Mouse (Mus musculus): ENCODE measurements around the gene Pmepa1. TPM values are rescaled to one million over a fixed set of nuclear protein-coding genes. Genes with fewer than 3 reads are reported as not detected.

Pmepa1 gene
- polyA plus RNA-seq, 1 experiment from 2014 or later, result 7.0 TPM

- H3K36me3 ChIP-seq (ENCODE audit: control insufficient read depth, insufficient read depth, low read length), result no peaks in the 10 kb centered on the region
- H3K9ac ChIP-seq (ENCODE audit: low read length), result no peak overlapping the region
- no peak for TF ChIP-seq CTCF (IDR thresholded peaks at IDR 0.05; ENCODE audit: low read depth)
- no peak for TF ChIP-seq EP300 (optimal IDR thresholded peaks at IDR 0.05)
- no peak overlapping the region for H3K4me3 ChIP-seq (ENCODE audit: low read depth, low read length)
- no peaks in the 10 kb centered on the region for H3K27me3 ChIP-seq (ENCODE audit: control insufficient read depth, insufficient read depth, low read length)
- no peak overlapping the region for H3K27ac ChIP-seq (replicated peaks)
- DNase-seq (ENCODE audit: low spot score) (no peak), ATAC-seq (ENCODE audit: low FRiP score, low TSS enrichment) (no peak)
- H3K4me1 ChIP-seq (replicated peaks; ENCODE audit: control insufficient read depth, insufficient read depth), result 0 out of 2 replicates have a peak, but pooled peaks cover 3% of the 10 kb centered on the region
- H3K4me2 ChIP-seq (replicated peaks; ENCODE audit: low read depth), result no peak overlapping the region
- WGBS, result 71% methylated on average over 8 of the region's 8 CpGs
- no peaks in the 10 kb centered on the region for H3K9me3 ChIP-seq (ENCODE audit: control insufficient read depth, low read length)
Observed at GRCm38 (mm10) chr2:173282191-173282590, 5.9 kb upstream of the Pmepa1 start.

- Histone ChIP-seq H3K9ac (ENCODE audit: low read length) (no peak overlapping the region), H3K9me3 (ENCODE audit: control insufficient read depth, low read length) (no peaks in the 10 kb centered on the region), H3K4me1 (replicated peaks; ENCODE audit: control insufficient read depth, insufficient read depth) (0 out of 2 replicates have a peak, but pooled peaks cover 3% of the 10 kb centered on the region), H3K36me3 (ENCODE audit: control insufficient read depth, insufficient read depth, low read length) (no peaks in the 10 kb centered on the region), H3K4me2 (replicated peaks; ENCODE audit: low read depth) (no peak overlapping the region), H3K27me3 (ENCODE audit: control insufficient read depth, insufficient read depth, low read length) (no peaks in the 10 kb centered on the region), H3K27ac (replicated peaks) (no peak overlapping the region), H3K4me3 (ENCODE audit: low read depth, low read length) (no peak overlapping the region)
- peak; percentile 52 for DNase-seq (ENCODE audit: low spot score)
- TF ChIP-seq CTCF (IDR thresholded peaks at IDR 0.05; ENCODE audit: low read depth) (no peak), EP300 (optimal IDR thresholded peaks at IDR 0.05) (no peak)
- 55% methylated on average over 9 of the region's 9 CpGs for WGBS
- ATAC-seq (ENCODE audit: low FRiP score, low TSS enrichment), result peak; percentile 67
Observed at GRCm38 (mm10) chr2:173281021-173281937, 4.9 kb upstream of the Pmepa1 start.

- no peak for ATAC-seq (ENCODE audit: low FRiP score, low TSS enrichment)
- WGBS, result 78% methylated on average over 16 of the region's 16 CpGs
- H3K9ac ChIP-seq (ENCODE audit: low read length), result no peak overlapping the region
- 0 out of 2 replicates have a peak, but pooled peaks cover 3% of the 10 kb centered on the region for H3K4me1 ChIP-seq (replicated peaks; ENCODE audit: control insufficient read depth, insufficient read depth)
- H3K9me3 ChIP-seq (ENCODE audit: control insufficient read depth, low read length), result no peaks in the 10 kb centered on the region
- no peak overlapping the region for H3K4me3 ChIP-seq (ENCODE audit: low read depth, low read length)
- H3K4me2 ChIP-seq (replicated peaks; ENCODE audit: low read depth), result no peak overlapping the region
- no peaks in the 10 kb centered on the region for H3K36me3 ChIP-seq (ENCODE audit: control insufficient read depth, insufficient read depth, low read length)
- H3K27ac ChIP-seq (replicated peaks), result no peak overlapping the region
- no peaks in the 10 kb centered on the region for H3K27me3 ChIP-seq (ENCODE audit: control insufficient read depth, insufficient read depth, low read length)
- TF ChIP-seq EP300 (optimal IDR thresholded peaks at IDR 0.05), result no peak
- peak; percentile 64 for TF ChIP-seq CTCF (IDR thresholded peaks at IDR 0.05; ENCODE audit: low read depth)
- DNase-seq (ENCODE audit: low spot score), result no peak
Observed at GRCm38 (mm10) chr2:173278846-173279580, 2.7 kb upstream of the Pmepa1 start.

GRCm38 (mm10) chr2:173276859-173277258 is 526 bp upstream of the Pmepa1 start:
- ATAC-seq (ENCODE audit: low FRiP score, low TSS enrichment), result no peak
- Histone ChIP-seq H3K27ac (replicated peaks) (peak overlapping the region; percentile 93), H3K27me3 (ENCODE audit: control insufficient read depth, insufficient read depth, low read length) (no peaks in the 10 kb centered on the region), H3K4me3 (ENCODE audit: low read depth, low read length) (peak overlapping the region; percentile 60), H3K4me2 (replicated peaks; ENCODE audit: low read depth) (peak overlapping the region; percentile 76), H3K9me3 (ENCODE audit: control insufficient read depth, low read length) (no peaks in the 10 kb centered on the region), H3K9ac (ENCODE audit: low read length) (peak overlapping the region; percentile 95), H3K4me1 (replicated peaks; ENCODE audit: control insufficient read depth, insufficient read depth) (0 out of 2 replicates have a peak, but pooled peaks cover 5% of the 10 kb centered on the region), H3K36me3 (ENCODE audit: control insufficient read depth, insufficient read depth, low read length) (no peaks in the 10 kb centered on the region)
- TF ChIP-seq CTCF (IDR thresholded peaks at IDR 0.05; ENCODE audit: low read depth) (peak; percentile 28), EP300 (optimal IDR thresholded peaks at IDR 0.05) (no peak)
- DNase-seq (ENCODE audit: low spot score), result no peak
- WGBS, result 5% methylated on average over 12 of the region's 12 CpGs

GRCm38 (mm10) chr2:173275343-173276201 is 761 bp downstream of the Pmepa1 start:
- Histone ChIP-seq H3K4me2 (replicated peaks; ENCODE audit: low read depth) (peak overlapping the region; percentile 76), H3K27me3 (ENCODE audit: control insufficient read depth, insufficient read depth, low read length) (no peaks in the 10 kb centered on the region), H3K9me3 (ENCODE audit: control insufficient read depth, low read length) (no peaks in the 10 kb centered on the region), H3K27ac (replicated peaks) (peak overlapping the region; percentile 93), H3K36me3 (ENCODE audit: control insufficient read depth, insufficient read depth, low read length) (no peaks in the 10 kb centered on the region), H3K9ac (ENCODE audit: low read length) (peak overlapping the region; percentile 95), H3K4me3 (ENCODE audit: low read depth, low read length) (peak overlapping the region; percentile 79), H3K4me1 (replicated peaks; ENCODE audit: control insufficient read depth, insufficient read depth) (0 out of 2 replicates have a peak, but pooled peaks cover 5% of the 10 kb centered on the region)
- peak; percentile 11; the same call in 1 of the 2 replicates for ATAC-seq (ENCODE audit: low FRiP score, low TSS enrichment)
- DNase-seq (ENCODE audit: low spot score), result peak; percentile 70
- 1% methylated on average over 81 of the region's 93 CpGs for WGBS
- TF ChIP-seq EP300 (optimal IDR thresholded peaks at IDR 0.05) (no peak), CTCF (IDR thresholded peaks at IDR 0.05; ENCODE audit: low read depth) (no peak)

Measured in stomach, postnatal 0 days (tissue).